ENCODE assay signal across 27 mouse cellular contexts in genomic region chr3:90367001-90367632, GRCm38 (mm10). TPM values are rescaled to one million over a fixed set of nuclear protein-coding genes. Genes with fewer than 3 reads are reported as not detected.
A peak's percentile ranks its signal among the peaks of the same experiment; 100 is the strongest.
DNase-seq lines count a peak whose midpoint lies in the region; ATAC-seq and TF ChIP-seq lines count a peak whose summit lies in the region.
"Had no signal": no experiment of that assay in that cellular context is flagged by ENCODE, and none has a peak within 500 bp of the region (broad histone marks: within the 10 kb centered on the region; RNA-seq: fewer than 3 reads in every experiment).

No protein-coding gene starts in this region.

- peak; percentile 43; the same call in 1 of the 2 replicates for ATAC-seq in liver, embryonic 11.5 days (replicated peaks; ENCODE audit: low FRiP score)
- no peak for ATAC-seq in liver, postnatal 0 days
- peak; percentile 82 for ATAC-seq in intestine, postnatal 0 days
- ATAC-seq in megakaryocyte progenitor cell, adult 5-6 weeks (replicated peaks; ENCODE audit: poor library complexity): peak; percentile 57
- ATAC-seq in megakaryocyte, adult 5-6 weeks (ENCODE audit: poor library complexity, severe bottlenecking): no peak
- ATAC-seq in forebrain, embryonic 15.5 days (replicated peaks): no peak
- ATAC-seq: hindbrain, embryonic 16.5 days had no signal

- TF ChIP-seq EP300 in liver, postnatal 0 days (IDR thresholded peaks at IDR 0.05; ENCODE audit: low read depth): no peak

- no peak for TF ChIP-seq CTCF in liver, postnatal 0 days (IDR thresholded peaks at IDR 0.05; ENCODE audit: low read depth)
- no peak for TF ChIP-seq CTCF in intestine, postnatal 0 days (IDR thresholded peaks at IDR 0.05; ENCODE audit: low read depth)

- H3K9me3 ChIP-seq in liver, embryonic 11.5 days (ENCODE audit: control insufficient read depth, low read length): no peaks in the 10 kb centered on the region
- no peaks in the 10 kb centered on the region for H3K9me3 ChIP-seq in liver, postnatal 0 days (ENCODE audit: low read length)
- H3K9me3 ChIP-seq in intestine, postnatal 0 days (ENCODE audit: control insufficient read depth): no peaks in the 10 kb centered on the region
- no peaks in the 10 kb centered on the region for H3K9me3 ChIP-seq in forebrain, embryonic 15.5 days
- H3K9me3 ChIP-seq: embryonic facial prominence, embryonic 10.5 days; embryonic facial prominence, embryonic 15.5 days; forebrain, embryonic 12.5 days; heart, embryonic 12.5 days; lung, embryonic 15.5 days; megakaryocyte, embryonic 14.5 days; stomach, embryonic 15.5 days had no signal

- DNase-seq in liver, embryonic 11.5 days (ENCODE audit: low spot score): no peak
- no peak for DNase-seq in liver, postnatal 0 days
- DNase-seq in right cerebral cortex, postnatal 10 days (ENCODE audit: low spot score in 2 of 2): no peak
- DNase-seq: adrenal gland, postnatal 25 days; cerebellum, adult 2 months; cerebellum, postnatal 25 days; gastrocnemius, postnatal 10 days; kidney, adult 9 months; kidney, postnatal 10 days; layer of hippocampus, adult 9-11 months; midbrain, embryonic 14.5 days; right cerebral cortex, postnatal 14 days; thymus, adult 18-20 months; thymus, postnatal 36 days had no signal

- H3K27ac ChIP-seq in liver, embryonic 11.5 days (ENCODE audit: low read depth, low read length): no peak overlapping the region
- no peak overlapping the region for H3K27ac ChIP-seq in liver, postnatal 0 days (ENCODE audit: low read depth)
- H3K27ac ChIP-seq in intestine, postnatal 0 days (ENCODE audit: low read depth, low read length): 0 out of 2 replicates have a peak overlapping the region, but pooled peaks have one; percentile 57
- H3K27ac ChIP-seq in forebrain, embryonic 15.5 days (replicated peaks): no peak overlapping the region
- H3K27ac ChIP-seq: embryonic facial prominence, embryonic 10.5 days; embryonic facial prominence, embryonic 15.5 days; forebrain, embryonic 12.5 days; lung, embryonic 15.5 days; stomach, embryonic 15.5 days had no signal

- H3K4me3 ChIP-seq in liver, embryonic 11.5 days (ENCODE audit: low read depth, low read length): no peak overlapping the region
- H3K4me3 ChIP-seq in liver, postnatal 0 days (ENCODE audit: low read depth, low read length): no peak overlapping the region
- H3K4me3 ChIP-seq in intestine, postnatal 0 days (ENCODE audit: low read depth, low read length): no peak overlapping the region
- no peak overlapping the region for H3K4me3 ChIP-seq in forebrain, embryonic 15.5 days
- H3K4me3 ChIP-seq: embryonic facial prominence, embryonic 10.5 days; embryonic facial prominence, embryonic 15.5 days; forebrain, embryonic 12.5 days; heart, embryonic 12.5 days; lung, embryonic 15.5 days; megakaryocyte, embryonic 14.5 days; stomach, embryonic 15.5 days had no signal

- no peak overlapping the region for H3K4me2 ChIP-seq in liver, embryonic 11.5 days
- H3K4me2 ChIP-seq in liver, postnatal 0 days (ENCODE audit: low read depth, low read length): no peak overlapping the region
- no peak overlapping the region; the same call in 1 of the 2 replicates for H3K4me2 ChIP-seq in intestine, postnatal 0 days (replicated peaks; ENCODE audit: low read depth)
- no peak overlapping the region for H3K4me2 ChIP-seq in forebrain, embryonic 15.5 days (replicated peaks)
- H3K4me2 ChIP-seq: embryonic facial prominence, embryonic 15.5 days; forebrain, embryonic 12.5 days; heart, embryonic 12.5 days; lung, embryonic 15.5 days; stomach, embryonic 15.5 days had no signal

- H3K4me1 ChIP-seq in liver, embryonic 11.5 days (replicated peaks; ENCODE audit: control insufficient read depth, insufficient read depth, low read length): no peaks in the 10 kb centered on the region; the same call in 1 of the 2 replicates
- no peaks in the 10 kb centered on the region; the same call in none of the 2 replicates for H3K4me1 ChIP-seq in liver, postnatal 0 days (ENCODE audit: insufficient read depth)
- peaks cover 9% of the 10 kb centered on the region; the same call in 1 of the 2 replicates for H3K4me1 ChIP-seq in intestine, postnatal 0 days (replicated peaks; ENCODE audit: control insufficient read depth, insufficient read depth, low read length)
- H3K4me1 ChIP-seq in forebrain, embryonic 15.5 days: no peaks in the 10 kb centered on the region
- H3K4me1 ChIP-seq: embryonic facial prominence, embryonic 10.5 days; embryonic facial prominence, embryonic 15.5 days; forebrain, embryonic 12.5 days; heart, embryonic 12.5 days; lung, embryonic 15.5 days; stomach, embryonic 15.5 days had no signal

- H3K27me3 ChIP-seq in liver, embryonic 11.5 days (replicated peaks; ENCODE audit: control insufficient read depth, insufficient read depth, low read length): no peaks in the 10 kb centered on the region
- H3K27me3 ChIP-seq in liver, postnatal 0 days (ENCODE audit: insufficient read depth, low read length): no peaks in the 10 kb centered on the region
- H3K27me3 ChIP-seq in intestine, postnatal 0 days (replicated peaks; ENCODE audit: control insufficient read depth, insufficient read depth, low read length): no peaks in the 10 kb centered on the region
- no peaks in the 10 kb centered on the region for H3K27me3 ChIP-seq in forebrain, embryonic 15.5 days
- H3K27me3 ChIP-seq: embryonic facial prominence, embryonic 15.5 days; forebrain, embryonic 12.5 days; heart, embryonic 12.5 days; lung, embryonic 15.5 days; stomach, embryonic 15.5 days had no signal

- H3K9ac ChIP-seq in liver, embryonic 11.5 days (ENCODE audit: low read depth, low read length): no peak overlapping the region
- no peak overlapping the region for H3K9ac ChIP-seq in liver, postnatal 0 days (replicated peaks)
- H3K9ac ChIP-seq in intestine, postnatal 0 days (ENCODE audit: low read depth, low read length): no peak overlapping the region
- no peak overlapping the region for H3K9ac ChIP-seq in forebrain, embryonic 15.5 days (replicated peaks)
- H3K9ac ChIP-seq: embryonic facial prominence, embryonic 15.5 days; forebrain, embryonic 12.5 days; heart, embryonic 12.5 days; lung, embryonic 15.5 days; stomach, embryonic 15.5 days had no signal

- no peaks in the 10 kb centered on the region; the same call in 1 of the 2 replicates for H3K36me3 ChIP-seq in liver, embryonic 11.5 days (ENCODE audit: control insufficient read depth, insufficient read depth, low read length)
- no peaks in the 10 kb centered on the region; the same call in 1 of the 2 replicates for H3K36me3 ChIP-seq in liver, postnatal 0 days (replicated peaks; ENCODE audit: insufficient read depth, low read length)
- no peaks in the 10 kb centered on the region for H3K36me3 ChIP-seq in intestine, postnatal 0 days (ENCODE audit: control insufficient read depth, insufficient read depth)
- 0 out of 2 replicates have a peak, but pooled peaks cover 7% of the 10 kb centered on the region for H3K36me3 ChIP-seq in forebrain, embryonic 15.5 days
- H3K36me3 ChIP-seq: stomach, embryonic 15.5 days had no signal

- 77% methylated on average over 5 of the region's 5 CpGs for WGBS in liver, embryonic 11.5 days
- WGBS in liver, postnatal 0 days (ENCODE audit: insufficient replicate concordance): 75% methylated on average over 5 of the region's 5 CpGs
- 70% methylated on average over 5 of the region's 5 CpGs for WGBS in intestine, postnatal 0 days
- WGBS in forebrain, embryonic 15.5 days: 95% methylated on average over 5 of the region's 5 CpGs

RNA-seq across cellular contexts. Expression of gene Slc27a3, which starts 22.6 kb away (rescaled TPM):
- polyA plus RNA-seq in liver, embryonic 11.5 days (2014; fragmentation: Nextera tagmentation; extraction: Ambion mirVana): 6.4 and 6.7 TPM in 2 replicates
- polyA plus RNA-seq in liver, postnatal 0 days (2015; fragmentation: Nextera tagmentation; extraction: Ambion mirVana): 0.58 and 0.69 TPM in 2 replicates
- polyA plus RNA-seq in intestine, postnatal 0 days (2015; fragmentation: Nextera tagmentation; extraction: Ambion mirVana): 2.5 and 2.9 TPM in 2 replicates
- 0.17 and 0.32 TPM in 2 replicates for total RNA-seq in megakaryocyte progenitor cell, adult 5-6 weeks (2015)
- total RNA-seq in megakaryocyte progenitor cell, adult 5-6 weeks (2017): 0.27 and 0.83 TPM in 2 replicates
- total RNA-seq in megakaryocyte, adult 5-6 weeks (2015): 0.21 and 0.33 TPM in 2 replicates
- 1.1 and 3.0 TPM in 2 replicates for total RNA-seq in megakaryocyte, adult 5-6 weeks (2017)
- polyA plus RNA-seq in forebrain, embryonic 15.5 days (2015; fragmentation: Nextera tagmentation; extraction: Ambion mirVana): 18.5 and 18.8 TPM in 2 replicates
- total RNA-seq: monocyte, adult 5-6 weeks had no signal

Comparison
In these comparisons a context has a peak if more than half of its experiments do, and no peak if none do; other contexts are left out.
1. ATAC-seq: peak in liver, embryonic 11.5 days (single experiment), intestine, postnatal 0 days (single experiment) and megakaryocyte progenitor cell, adult 5-6 weeks (single experiment); none in liver, postnatal 0 days (single experiment), megakaryocyte, adult 5-6 weeks (single experiment) and forebrain, embryonic 15.5 days (single experiment).